Mouse (Mus musculus) testis, adult 2 months (tissue): ENCODE measurements around the gene Fbn1.

Source experiments
- CTCF ChIP-seq: fragments of 200-500 bp; IDR thresholded peaks from 2 replicates; pipeline ENCODE4 v1.5.1; 2012; ENCODE audit warnings: low read depth, mild to moderate bottlenecking, inconsistent platforms, low read length, moderate library complexity; ENCODE audit not compliant: control insufficient read depth, insufficient read depth, insufficient replicate concordance
- POLR2A ChIP-seq: fragments of 200-500 bp; IDR thresholded peaks from 2 replicates; pipeline ENCODE4 v1.6.1; 2012; ENCODE audit warnings: low read depth, mild to moderate bottlenecking, inconsistent platforms, low read length, moderate library complexity; ENCODE audit not compliant: control insufficient read depth

GRCm38 (mm10) chr2:125379206-125379605 lies 128.6 kb downstream of the Fbn1 start:
- TF ChIP-seq POLR2A = no peak
- no peak for TF ChIP-seq CTCF
